Mouse (Mus musculus): ENCODE results near the gene Ctu2.

DNA sequence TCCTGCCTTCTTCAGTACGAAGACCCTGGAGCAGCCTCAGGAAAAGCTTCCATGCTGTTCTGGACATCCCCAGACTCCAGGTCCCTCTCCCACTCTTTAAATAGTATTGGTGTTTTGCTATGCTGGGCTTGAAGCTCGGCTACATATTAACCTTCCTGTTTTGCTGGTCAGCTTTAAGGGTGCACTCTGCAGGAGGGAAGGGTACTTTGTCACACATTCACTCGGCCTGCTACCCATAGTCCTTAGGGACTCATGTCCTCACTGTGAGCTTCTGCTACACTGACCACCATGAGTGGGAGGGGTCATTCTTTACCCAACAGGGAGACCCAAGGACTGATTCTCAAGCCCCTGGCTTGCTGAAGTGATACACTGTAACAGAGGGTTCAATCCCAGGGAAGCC is 45.3 kb upstream of the Ctu2 start:
- no peak for TF ChIP-seq CTCF (IDR thresholded peaks at IDR 0.05; ENCODE audit: control insufficient read depth, insufficient read depth, insufficient read length)
- TF ChIP-seq MYOD1 (IDR thresholded peaks at IDR 0.05; ENCODE audit: control insufficient read depth, insufficient read length, low read depth) = no peak
- no peak for TF ChIP-seq CEBPB (IDR thresholded peaks at IDR 0.05; ENCODE audit: low read depth)
